Mouse (Mus musculus): ENCODE measurements at regions not wholly inside any gene's neighbourhood (a gene's known extent, or its start where the extent isn't known, plus 50 kb on each side); places are given as distances from the start of the nearest gene placed in this dataset.

DNA sequence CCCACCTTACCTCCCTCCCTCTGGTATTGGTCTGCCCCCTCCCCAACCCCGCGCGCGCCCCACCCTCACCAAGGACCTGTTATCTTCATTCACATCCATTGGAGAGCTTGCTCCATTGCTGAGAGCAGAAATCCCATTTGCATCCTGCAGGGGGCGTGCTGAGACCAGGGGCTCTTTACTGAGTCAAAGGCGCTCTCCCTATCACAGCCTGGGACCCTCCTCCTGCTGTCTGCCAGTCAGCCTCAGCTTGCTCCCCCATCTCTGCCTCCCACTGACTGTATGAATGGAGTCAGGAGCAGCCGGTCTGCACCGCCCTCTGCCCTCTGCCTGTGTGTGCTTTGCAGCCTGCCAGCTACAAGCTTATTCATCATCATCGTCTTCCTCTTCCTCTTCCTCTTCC, 221.5 kb upstream of the Mocs1 start:
- TF ChIP-seq CTCF (IDR thresholded peaks at IDR 0.05; ENCODE audit: low read depth) (no peak), EP300 (IDR thresholded peaks at IDR 0.05; ENCODE audit: low read depth) (no peak)

Data from heart, postnatal 0 days (tissue).